Mouse (Mus musculus) embryonic facial prominence, embryonic 11.5 days (tissue): ENCODE results near the gene Nit1. TPM values are rescaled to one million over a fixed set of nuclear protein-coding genes. Genes with fewer than 3 reads are reported as not detected.
A peak's percentile ranks its signal among the peaks of the same experiment; 100 is the strongest.

Source experiments
- ATAC-seq: fragments of 200-750 bp; cut with Nextera tagmentation; replicated peaks from 2 replicates; pipeline ENCODE4 v1.8.0; 2017; ENCODE audit warnings: low read depth; ENCODE audit not compliant: insufficient number of reproducible peaks, low FRiP score, low TSS enrichment
- DNase-seq: peaks from one replicate; pipeline ENCODE4 v3.0.0-alpha.2; 2015; ENCODE audit warnings: low spot score
- H3K27ac ChIP-seq: fragments of 300-500 bp; sonication (generic); replicated peaks from 2 replicates; pipeline ENCODE4 v1.5.1; 2014; ENCODE audit warnings: mild to moderate bottlenecking, low read depth, low read length, control low read depth
- H3K27me3 ChIP-seq: fragments of 300-500 bp; sonication (generic); 2 replicates; pipeline ENCODE4 v1.6.1; 2014; ENCODE audit warnings: mild to moderate bottlenecking, low read length, moderate library complexity, mixed read lengths; ENCODE audit not compliant: control insufficient read depth, insufficient read depth
- H3K36me3 ChIP-seq: fragments of 300-500 bp; sonication (generic); replicated peaks from 2 replicates; pipeline ENCODE4 v1.6.1; 2014; ENCODE audit warnings: low read depth, mild to moderate bottlenecking, low read length, moderate library complexity, mixed read lengths; ENCODE audit not compliant: control insufficient read depth, insufficient read depth
- H3K4me1 ChIP-seq: fragments of 300-500 bp; sonication (generic); 2 replicates; pipeline ENCODE4 v1.6.1; 2014; ENCODE audit warnings: low read length, mixed read lengths; ENCODE audit not compliant: control insufficient read depth, insufficient read depth
- H3K4me2 ChIP-seq: fragments of 300-500 bp; sonication (generic); 2 replicates; pipeline ENCODE4 v1.6.1; 2014; ENCODE audit warnings: low read depth, mild to moderate bottlenecking, control low read depth, low read length, moderate library complexity
- H3K4me3 ChIP-seq: fragments of 300-500 bp; sonication (generic); 2 replicates; pipeline ENCODE4 v1.5.1; 2014; ENCODE audit warnings: low read depth, low read length, control low read depth
- H3K9ac ChIP-seq: fragments of 300-500 bp; sonication (generic); replicated peaks from 2 replicates; pipeline ENCODE4 v1.6.1; 2014; ENCODE audit warnings: mild to moderate bottlenecking, control low read depth, low read length
- H3K9me3 ChIP-seq: fragments of 300-500 bp; sonication (generic); replicated peaks from 2 replicates; pipeline ENCODE4 v1.6.1; 2016; ENCODE audit warnings: mild to moderate bottlenecking, low read length, inconsistent platforms, mixed read lengths; ENCODE audit not compliant: control insufficient read depth
- WGBS: fragments of 180-500 bp; shearing (Covaris S2); extraction: QIAGEN DNeasy Blood & Tissue Kit; methylation state at CpG from one replicate; pipeline ENCODE4 v1.1.7; 2014; 5-methylcytosine and 5-hydroxymethylcytosine counted together
- polyA plus RNA-seq: library from polyadenylated mRNA; unstranded; fragments of >200 nt; fragmentation: Nextera tagmentation; extraction: Ambion mirVana; gene quantifications from 2 replicates; pipeline ENCODE4 v1.2.1, GENCODE M21; 2014

Nit1 gene
- polyA plus RNA-seq, 1 experiment from 2014 or later = 29.8 TPM

GRCm38 (mm10) chr1:171348665-171349064 is 3.2 kb upstream of the Nit1 start:
- Histone ChIP-seq H3K36me3 (no peaks in the 10 kb centered on the region), H3K9me3 (no peaks in the 10 kb centered on the region; the same call in 1 of the 2 replicates), H3K27me3 (no peaks in the 10 kb centered on the region), H3K9ac (no peak overlapping the region), H3K4me1 (no peaks in the 10 kb centered on the region), H3K4me3 (no peak overlapping the region), H3K4me2 (no peak overlapping the region), H3K27ac (no peak overlapping the region)
- WGBS = 94% methylated on average over 3 of the region's 3 CpGs
- ATAC-seq (no peak), DNase-seq (no peak)

- under 1% methylated on average over 14 of the region's 14 CpGs for WGBS
- no peak for DNase-seq
Observed at GRCm38 (mm10) chr1:171346095-171346450, 627 bp upstream of the Nit1 start.

GRCm38 (mm10) chr1:171344715-171345114 is 731 bp downstream of the Nit1 start:
- H3K27ac ChIP-seq = no peak overlapping the region
- 80% methylated on average over 9 of the region's 9 CpGs for WGBS
- DNase-seq = no peak
- no peak for ATAC-seq
- peak overlapping the region; percentile 52 for H3K4me2 ChIP-seq
- peaks cover 5% of the 10 kb centered on the region for H3K36me3 ChIP-seq
- H3K9me3 ChIP-seq = no peaks in the 10 kb centered on the region; the same call in 1 of the 2 replicates
- H3K4me3 ChIP-seq = peak overlapping the region; percentile 91
- peak overlapping the region; percentile 87 for H3K9ac ChIP-seq
- H3K4me1 ChIP-seq = no peaks in the 10 kb centered on the region
- H3K27me3 ChIP-seq = no peaks in the 10 kb centered on the region

More at GRCm38 (mm10) chr1:171346095-171346450, 627 bp upstream of the Nit1 start:
- Histone ChIP-seq H3K9ac (peak overlapping the region; percentile 87), H3K4me3 (peak overlapping the region; percentile 91), H3K36me3 (peaks cover 5% of the 10 kb centered on the region), H3K9me3 (no peaks in the 10 kb centered on the region; the same call in 1 of the 2 replicates), H3K4me2 (peak overlapping the region; percentile 52), H3K27ac (no peak overlapping the region), H3K27me3 (no peaks in the 10 kb centered on the region), H3K4me1 (no peaks in the 10 kb centered on the region)
- no peak for ATAC-seq

- Histone ChIP-seq H3K36me3 (peaks cover 5% of the 10 kb centered on the region), H3K4me1 (no peaks in the 10 kb centered on the region), H3K4me3 (no peak overlapping the region), H3K4me2 (no peak overlapping the region), H3K9me3 (no peaks in the 10 kb centered on the region; the same call in 1 of the 2 replicates), H3K27me3 (no peaks in the 10 kb centered on the region), H3K9ac (no peak overlapping the region), H3K27ac (no peak overlapping the region)
- ATAC-seq (0 out of 2 replicates have a peak, but pooled peaks have one; percentile 15), DNase-seq (no peak)
- WGBS = 87% methylated on average over 8 of the region's 9 CpGs
Observed at GRCm38 (mm10) chr1:171343922-171344677, 1.3 kb downstream of the Nit1 start.

- H3K4me3 ChIP-seq = no peak overlapping the region
- DNase-seq (no peak), ATAC-seq (no peak)
- peaks cover 5% of the 10 kb centered on the region for H3K36me3 ChIP-seq
- no peaks in the 10 kb centered on the region; the same call in 1 of the 2 replicates for H3K9me3 ChIP-seq
- H3K4me1 ChIP-seq = no peaks in the 10 kb centered on the region
- H3K4me2 ChIP-seq = no peak overlapping the region
- H3K27me3 ChIP-seq = no peaks in the 10 kb centered on the region
- H3K9ac ChIP-seq = no peak overlapping the region
- 93% methylated on average over 16 of the region's 16 CpGs for WGBS
- no peak overlapping the region for H3K27ac ChIP-seq
Observed at GRCm38 (mm10) chr1:171342262-171343207, 2.9 kb downstream of the Nit1 start.

- Histone ChIP-seq H3K9ac (peak overlapping the region; percentile 99), H3K4me3 (peak overlapping the region; percentile 82), H3K4me2 (peak overlapping the region; percentile 78), H3K27me3 (no peaks in the 10 kb centered on the region), H3K4me1 (no peaks in the 10 kb centered on the region; the same call in 1 of the 2 replicates), H3K36me3 (no peaks in the 10 kb centered on the region), H3K9me3 (no peaks in the 10 kb centered on the region), H3K27ac (peak overlapping the region; percentile 99)
- no peak for ATAC-seq
- under 1% methylated on average over 4 of the region's 4 CpGs for whole genome bisulfite sequencing
- DNase-seq = no peak
Observed at GRCm38 (mm10) chr1:171330216-171330560, 15.3 kb downstream of the Nit1 start.

- Histone ChIP-seq H3K36me3 (no peaks in the 10 kb centered on the region), H3K27me3 (no peaks in the 10 kb centered on the region), H3K4me2 (peak overlapping the region; percentile 78), H3K4me1 (no peaks in the 10 kb centered on the region; the same call in 1 of the 2 replicates), H3K9ac (peak overlapping the region; percentile 99), H3K4me3 (peak overlapping the region; percentile 82), H3K9me3 (no peaks in the 10 kb centered on the region), H3K27ac (peak overlapping the region; percentile 99)
- WGBS = 1% methylated on average over 41 of the region's 61 CpGs
- ATAC-seq = peak; percentile 88
- DNase-seq = peak; percentile 92
Observed at GRCm38 (mm10) chr1:171329433-171330215, 15.8 kb downstream of the Nit1 start.
